Mouse (Mus musculus): ENCODE measurements around the gene Nfic. TPM values are rescaled to one million over a fixed set of nuclear protein-coding genes. Genes with fewer than 3 reads are reported as not detected.

The Nfic gene
- polyA plus RNA-seq, 1 experiment from 2014 or later, result 15.4 TPM

- H3K4me3 ChIP-seq (ENCODE audit: low read depth, low read length), result peak within 1 kb of the TSS; percentile 63
- H3K4me1 ChIP-seq (ENCODE audit: control insufficient read depth, insufficient read depth, low read length), result peaks cover 18% of the 10 kb centered on the region
- H3K4me2 ChIP-seq (ENCODE audit: low read length), result peak within 1 kb of the TSS; percentile 95
- no peaks in the 10 kb centered on the region; the same call in 1 of the 2 replicates for H3K27me3 ChIP-seq (ENCODE audit: control insufficient read depth, insufficient read depth, low read depth, low read length)
- H3K27ac ChIP-seq (ENCODE audit: low read length), result peak within 1 kb of the TSS; percentile 76
- H3K9me3 ChIP-seq (replicated peaks; ENCODE audit: control insufficient read depth, low read length, poor library complexity, severe bottlenecking), result no peaks in the 10 kb centered on the region
- ATAC-seq, result peak; percentile 96
- H3K36me3 ChIP-seq (ENCODE audit: control insufficient read depth, insufficient read depth, low read length), result no peaks in the 10 kb centered on the region
- peak within 1 kb of the TSS; percentile 67 for H3K9ac ChIP-seq (ENCODE audit: low read depth, low read length)
- under 1% methylated on average over 52 of the region's 54 CpGs for WGBS
These were observed 104.9 kb downstream of the Nfic start, which contains the start of gene Hmg20b for GRCm38 (mm10) chr10:81350351-81351063. Gene Hmg20b, minus strand, starts transcription at chr10:81350480.

GRCm38 (mm10) chr10:81349961-81350350 lies 105.5 kb downstream of the Nfic start:
- no peaks in the 10 kb centered on the region for H3K9me3 ChIP-seq (replicated peaks; ENCODE audit: control insufficient read depth, low read length, poor library complexity, severe bottlenecking)
- peak; percentile 18 for ATAC-seq
- 0% methylated on average over 24 of the region's 29 CpGs for WGBS
- no peaks in the 10 kb centered on the region for H3K36me3 ChIP-seq (ENCODE audit: control insufficient read depth, insufficient read depth, low read length)
- H3K4me2 ChIP-seq (ENCODE audit: low read length), result peak overlapping the region; percentile 95
- no peak overlapping the region for H3K27ac ChIP-seq (ENCODE audit: low read length)
- peak overlapping the region; percentile 67 for H3K9ac ChIP-seq (ENCODE audit: low read depth, low read length)
- peaks cover 18% of the 10 kb centered on the region for H3K4me1 ChIP-seq (ENCODE audit: control insufficient read depth, insufficient read depth, low read length)
- H3K4me3 ChIP-seq (ENCODE audit: low read depth, low read length), result peak overlapping the region; percentile 63
- H3K27me3 ChIP-seq (ENCODE audit: control insufficient read depth, insufficient read depth, low read depth, low read length), result peaks cover 4% of the 10 kb centered on the region

- Histone ChIP-seq H3K27me3 (ENCODE audit: control insufficient read depth, insufficient read depth, low read depth, low read length) (peaks cover 12% of the 10 kb centered on the region), H3K4me2 (ENCODE audit: low read length) (peak overlapping the region; percentile 95), H3K9me3 (replicated peaks; ENCODE audit: control insufficient read depth, low read length, poor library complexity, severe bottlenecking) (no peaks in the 10 kb centered on the region), H3K36me3 (ENCODE audit: control insufficient read depth, insufficient read depth, low read length) (no peaks in the 10 kb centered on the region), H3K4me3 (ENCODE audit: low read depth, low read length) (no peak overlapping the region), H3K9ac (ENCODE audit: low read depth, low read length) (peak overlapping the region; percentile 24; the same call in 1 of the 2 replicates), H3K27ac (ENCODE audit: low read length) (no peak overlapping the region), H3K4me1 (ENCODE audit: control insufficient read depth, insufficient read depth, low read length) (peaks cover 18% of the 10 kb centered on the region)
- WGBS, result 3% methylated on average over 12 of the region's 12 CpGs
- no peak for ATAC-seq
These were observed 106.3 kb downstream of the Nfic start for GRCm38 (mm10) chr10:81349146-81349545.

GRCm38 (mm10) chr10:81346453-81347067 lies 108.9 kb downstream of the Nfic start:
- Histone ChIP-seq H3K27ac (ENCODE audit: low read length) (no peak overlapping the region), H3K4me1 (ENCODE audit: control insufficient read depth, insufficient read depth, low read length) (peaks cover 25% of the 10 kb centered on the region), H3K27me3 (ENCODE audit: control insufficient read depth, insufficient read depth, low read depth, low read length) (peaks cover 30% of the 10 kb centered on the region), H3K4me2 (ENCODE audit: low read length) (peak overlapping the region; percentile 65), H3K9ac (ENCODE audit: low read depth, low read length) (peak overlapping the region; percentile 57), H3K9me3 (replicated peaks; ENCODE audit: control insufficient read depth, low read length, poor library complexity, severe bottlenecking) (no peaks in the 10 kb centered on the region), H3K36me3 (ENCODE audit: control insufficient read depth, insufficient read depth, low read length) (no peaks in the 10 kb centered on the region), H3K4me3 (ENCODE audit: low read depth, low read length) (peak overlapping the region; percentile 37)
- 8% methylated on average over 51 of the region's 55 CpGs for WGBS
- 0 out of 2 replicates have a peak, but pooled peaks have one; percentile 15 for ATAC-seq

Small RNA genes lying within 50 kb of the gene (microRNA-seq; reads per million reads assigned to microRNA genes)
- not detected for gene Gm25595
- 0.52 reads per million for gene Mir1191b
- gene Mir6913, result not detected

Other genes starting within 250 kb of the Nfic start
- gene Atcay, start 224.8 kb downstream of the Nfic start, polyA plus RNA-seq (2015; fragmentation: Nextera tagmentation; extraction: Ambion mirVana), result 96.8 and 102 TPM in 2 replicates
- gene Zfr2, start 222.5 kb downstream of the Nfic start, polyA plus RNA-seq (2015; fragmentation: Nextera tagmentation; extraction: Ambion mirVana), result 26.5 and 31.0 TPM in 2 replicates
- 43.3 and 67.9 TPM in 2 replicates for gene Matk, start 202.7 kb downstream of the Nfic start, polyA plus RNA-seq (2015; fragmentation: Nextera tagmentation; extraction: Ambion mirVana)
- 128 and 130 TPM in 2 replicates for gene Mrpl54, start 188.7 kb downstream of the Nfic start, polyA plus RNA-seq (2015; fragmentation: Nextera tagmentation; extraction: Ambion mirVana)
- 28.8 and 33.8 TPM in 2 replicates for gene Apba3, start 188.7 kb downstream of the Nfic start, polyA plus RNA-seq (2015; fragmentation: Nextera tagmentation; extraction: Ambion mirVana)
- 9.2 and 10.1 TPM in 2 replicates for gene Tjp3, start 164.1 kb downstream of the Nfic start, polyA plus RNA-seq (2015; fragmentation: Nextera tagmentation; extraction: Ambion mirVana)
- gene Pip5k1c, start 162.7 kb downstream of the Nfic start, polyA plus RNA-seq (2015; fragmentation: Nextera tagmentation; extraction: Ambion mirVana), result 135 and 147 TPM in 2 replicates
- 27.6 and 28.3 TPM in 2 replicates for gene Cactin, start 134.5 kb downstream of the Nfic start, polyA plus RNA-seq (2015; fragmentation: Nextera tagmentation; extraction: Ambion mirVana)
- 4.8 and 5.2 TPM in 2 replicates for gene Tbxa2r, start 126.9 kb downstream of the Nfic start, polyA plus RNA-seq (2015; fragmentation: Nextera tagmentation; extraction: Ambion mirVana)
- not detected in 2 replicates for gene Gipc3, start 112.4 kb downstream of the Nfic start, polyA plus RNA-seq (2015; fragmentation: Nextera tagmentation; extraction: Ambion mirVana)
- 24.9 and 25.0 TPM in 2 replicates for gene Hmg20b, start 105.2 kb downstream of the Nfic start, polyA plus RNA-seq (2015; fragmentation: Nextera tagmentation; extraction: Ambion mirVana)
- gene Mfsd12, start 98.1 kb downstream of the Nfic start, polyA plus RNA-seq (2015; fragmentation: Nextera tagmentation; extraction: Ambion mirVana), result 17.2 and 18.1 TPM in 2 replicates
- gene 4930404N11Rik, start 89.8 kb downstream of the Nfic start, polyA plus RNA-seq (2015; fragmentation: Nextera tagmentation; extraction: Ambion mirVana), result 0.63 and 0.80 TPM in 2 replicates
- 145 and 146 TPM in 2 replicates for gene Fzr1, start 77.1 kb downstream of the Nfic start, polyA plus RNA-seq (2015; fragmentation: Nextera tagmentation; extraction: Ambion mirVana)
- gene Dohh, start 71.2 kb downstream of the Nfic start, polyA plus RNA-seq (2015; fragmentation: Nextera tagmentation; extraction: Ambion mirVana), result 77.5 and 86.2 TPM in 2 replicates
- 6.1 and 8.2 TPM in 2 replicates for gene Gm48551, start 71.2 kb downstream of the Nfic start, polyA plus RNA-seq (2015; fragmentation: Nextera tagmentation; extraction: Ambion mirVana)
- 2.3 and 3.3 TPM in 2 replicates for gene Gm48552, start 66.6 kb downstream of the Nfic start, polyA plus RNA-seq (2015; fragmentation: Nextera tagmentation; extraction: Ambion mirVana)
- 1.2 and 1.4 TPM in 2 replicates for gene Smim24, start 62.6 kb downstream of the Nfic start, polyA plus RNA-seq (2015; fragmentation: Nextera tagmentation; extraction: Ambion mirVana)
- gene Celf5, start 27.1 kb upstream of the Nfic start, polyA plus RNA-seq (2015; fragmentation: Nextera tagmentation; extraction: Ambion mirVana), result 88.3 and 103 TPM in 2 replicates
- 61.1 and 61.3 TPM in 2 replicates for gene Ncln, start 40.8 kb upstream of the Nfic start, polyA plus RNA-seq (2015; fragmentation: Nextera tagmentation; extraction: Ambion mirVana)
- gene S1pr4, start 44.5 kb upstream of the Nfic start, polyA plus RNA-seq (2015; fragmentation: Nextera tagmentation; extraction: Ambion mirVana), result 0.44 and 0.58 TPM in 2 replicates
- gene Gna15, start 68.6 kb upstream of the Nfic start, polyA plus RNA-seq (2015; fragmentation: Nextera tagmentation; extraction: Ambion mirVana), result 0.80 and 0.87 TPM in 2 replicates
- gene Gna11, start 89.6 kb upstream of the Nfic start, polyA plus RNA-seq (2015; fragmentation: Nextera tagmentation; extraction: Ambion mirVana), result 89.7 and 90.2 TPM in 2 replicates
- gene Aes, start 103.9 kb upstream of the Nfic start, polyA plus RNA-seq (2015; fragmentation: Nextera tagmentation; extraction: Ambion mirVana), result 700 and 706 TPM in 2 replicates
- 39.0 and 54.8 TPM in 2 replicates for gene Tle2, start 118.9 kb upstream of the Nfic start, polyA plus RNA-seq (2015; fragmentation: Nextera tagmentation; extraction: Ambion mirVana)
- gene Tle6, start 145.4 kb upstream of the Nfic start, polyA plus RNA-seq (2015; fragmentation: Nextera tagmentation; extraction: Ambion mirVana), result 4.3 and 5.2 TPM in 2 replicates
- 1.9 and 2.0 TPM in 2 replicates for gene BC025920, start 150.6 kb upstream of the Nfic start, polyA plus RNA-seq (2015; fragmentation: Nextera tagmentation; extraction: Ambion mirVana)
- gene Sirt6, start 172.2 kb upstream of the Nfic start, polyA plus RNA-seq (2015; fragmentation: Nextera tagmentation; extraction: Ambion mirVana), result 51.3 and 52.3 TPM in 2 replicates
- 18.4 and 18.6 TPM in 2 replicates for gene Ankrd24, start 172.9 kb upstream of the Nfic start, polyA plus RNA-seq (2015; fragmentation: Nextera tagmentation; extraction: Ambion mirVana)
- 6.8 and 7.0 TPM in 2 replicates for gene Gm10778, start 193.4 kb upstream of the Nfic start, polyA plus RNA-seq (2015; fragmentation: Nextera tagmentation; extraction: Ambion mirVana)
- gene Zfp433, start 249.2 kb upstream of the Nfic start, polyA plus RNA-seq (2015; fragmentation: Nextera tagmentation; extraction: Ambion mirVana), result 16.0 and 19.6 TPM in 2 replicates

Data from midbrain, embryonic 16.5 days (tissue).